Mouse (Mus musculus) small intestine, adult 2 months (tissue): Measurements from ENCODE around the gene Phf2. TPM values are rescaled to one million over a fixed set of nuclear protein-coding genes. Genes with fewer than 3 reads are reported as not detected.

ENCODE experiments used
- H3K27ac ChIP-seq: fragments of 200-500 bp; 2 replicates; pipeline ENCODE4 v1.5.1; 2012; ENCODE audit warnings: low read depth, low read length, control low read depth, inconsistent platforms; ENCODE audit not compliant: insufficient read depth
- H3K27me3 ChIP-seq: fragments of 200-500 bp; 2 replicates; pipeline ENCODE4 v1.6.1; 2012; ENCODE audit warnings: mild to moderate bottlenecking, moderate library complexity, low read length, inconsistent platforms; ENCODE audit not compliant: control insufficient read depth, insufficient read depth
- H3K36me3 ChIP-seq: fragments of 200-500 bp; 2 replicates; pipeline ENCODE4 v1.6.1; 2012; ENCODE audit warnings: mild to moderate bottlenecking, low read length, control low read depth, inconsistent platforms; ENCODE audit not compliant: control insufficient read depth, insufficient read depth
- H3K4me1 ChIP-seq: fragments of 200-500 bp; 2 replicates; pipeline ENCODE4 v1.6.1; 2012; ENCODE audit warnings: low read length, inconsistent platforms, mixed read lengths; ENCODE audit not compliant: control insufficient read depth, insufficient read depth, insufficient read length
- H3K4me3 ChIP-seq: fragments of 200-500 bp; 2 replicates; pipeline ENCODE4 v1.5.1; 2012; ENCODE audit warnings: low read depth, mild to moderate bottlenecking, control low read depth, inconsistent platforms, low read length, moderate library complexity
- CTCF ChIP-seq: fragments of 200-500 bp; IDR thresholded peaks from 2 replicates; pipeline ENCODE4 v1.5.1; 2012; ENCODE audit warnings: low read depth, mild to moderate bottlenecking, control low read depth, inconsistent platforms, low read length, moderate library complexity, mixed read lengths; ENCODE audit not compliant: insufficient replicate concordance, insufficient read length; ENCODE audit errors: extremely low read depth
- POLR2A ChIP-seq: fragments of 200-500 bp; IDR thresholded peaks from 2 replicates; pipeline ENCODE4 v1.6.1; 2012; ENCODE audit warnings: low read depth, mild to moderate bottlenecking, control low read depth, inconsistent platforms, low read length, moderate library complexity
- WGBS: fragments of 180-500 bp; shearing (Covaris S2); methylation state at CpG from one replicate; pipeline ENCODE4 v1.1.7; 2018; 5-methylcytosine and 5-hydroxymethylcytosine counted together
- polyA plus RNA-seq: library from polyadenylated mRNA; depleted of rRNA; stranded (reverse); fragments of >200 nt; gene quantifications from 2 replicates; pipeline ENCODE4 v1.2.3, GENCODE M21; 2012

The Phf2 gene
- polyA plus RNA-seq, 1 experiment, result 11.0 TPM

DNA sequence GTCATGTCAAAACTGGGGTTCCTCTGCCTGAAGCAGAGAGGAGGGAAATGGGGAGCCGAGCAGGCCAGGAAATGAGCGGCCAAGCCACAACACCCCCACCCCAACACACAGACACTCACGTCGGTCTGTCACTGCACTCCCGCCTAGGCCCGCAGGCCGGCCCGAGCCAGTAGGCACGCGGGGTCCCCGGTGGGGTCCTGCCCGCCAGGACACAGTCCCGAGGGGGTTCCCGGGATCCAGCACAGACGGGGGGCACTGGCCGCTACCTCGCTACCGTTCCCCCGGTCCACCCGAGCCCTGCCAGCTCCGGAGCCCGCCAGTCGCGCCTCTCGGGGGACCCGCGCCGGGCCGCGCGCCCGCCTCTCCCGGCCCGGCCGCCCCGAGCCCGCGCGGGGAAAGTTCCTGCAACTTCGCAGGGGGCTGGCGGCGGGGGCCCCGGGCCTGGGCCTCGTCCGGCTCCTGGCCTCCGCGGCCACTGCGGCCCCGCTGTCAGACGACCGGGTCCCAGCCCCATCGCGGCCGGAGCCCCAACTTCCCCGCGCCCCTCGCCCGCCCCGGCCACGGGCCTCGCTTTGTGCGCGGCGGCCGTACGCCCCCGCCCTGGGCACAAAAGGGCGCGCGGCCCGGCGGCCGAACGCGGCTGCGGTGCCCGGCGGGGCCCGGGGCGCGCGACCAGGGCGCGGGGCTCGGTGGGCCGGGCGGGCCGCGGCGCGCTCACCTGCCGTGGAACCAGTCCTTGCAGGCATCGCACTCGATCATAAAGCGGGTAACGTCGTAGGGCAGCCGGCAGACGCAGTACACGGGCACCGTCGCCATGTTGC, 759 bp downstream of the Phf2 start:
- no peaks in the 10 kb centered on the region for H3K27me3 ChIP-seq
- H3K4me3 ChIP-seq, result peak overlapping the region; percentile 78
- H3K4me1 ChIP-seq, result peaks cover 13% of the 10 kb centered on the region
- H3K36me3 ChIP-seq, result no peaks in the 10 kb centered on the region
- WGBS, result under 1% methylated on average over 100 of the region's 102 CpGs
- TF ChIP-seq POLR2A (no peak), CTCF (no peak)
- H3K27ac ChIP-seq, result peak overlapping the region; percentile 28

DNA sequence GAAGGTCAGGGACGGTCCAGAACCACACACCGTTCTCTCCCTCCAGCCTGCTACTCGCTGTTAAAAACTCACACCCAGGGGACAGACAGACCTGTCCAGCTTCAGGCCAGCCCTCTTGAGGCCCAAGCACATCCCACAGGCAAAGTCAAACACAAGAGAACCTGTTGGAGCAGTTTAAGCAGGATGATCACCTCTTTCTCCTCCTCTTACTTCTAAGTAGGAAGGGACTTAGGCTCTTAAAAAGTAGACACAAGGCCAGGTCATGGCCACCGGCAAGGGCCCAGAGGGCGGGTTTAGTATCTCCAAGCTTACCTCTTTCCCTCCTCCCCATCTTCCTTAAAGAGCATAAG, 1.3 kb downstream of the Phf2 start:
- Histone ChIP-seq H3K27ac (peak overlapping the region; percentile 28; the same call in 1 of the 2 replicates), H3K27me3 (no peaks in the 10 kb centered on the region), H3K4me3 (peak overlapping the region; percentile 78), H3K36me3 (no peaks in the 10 kb centered on the region), H3K4me1 (peaks cover 13% of the 10 kb centered on the region)
- WGBS, result 18% methylated on average over 5 of the region's 5 CpGs
- TF ChIP-seq POLR2A (no peak), CTCF (no peak)

DNA sequence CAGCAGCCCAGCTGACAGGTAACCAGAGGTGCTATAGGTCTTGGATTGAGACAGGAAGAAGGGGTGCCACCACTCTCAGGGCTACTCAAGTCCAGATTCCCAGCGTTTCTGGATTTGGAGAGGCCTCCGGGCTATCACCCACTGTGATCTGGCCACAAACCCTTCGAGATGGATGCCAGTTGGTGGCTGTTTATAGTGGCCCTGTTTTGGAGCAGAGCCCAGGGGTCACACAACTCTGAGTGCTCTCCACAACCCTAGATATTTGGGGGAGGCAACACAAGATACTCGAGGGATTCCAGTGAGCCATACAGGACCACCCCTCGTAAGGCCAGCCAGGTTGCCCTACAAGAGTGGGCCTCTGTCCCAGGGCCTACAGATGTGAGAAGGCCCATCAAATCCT, 1.8 kb downstream of the Phf2 start:
- Histone ChIP-seq H3K27me3 (no peaks in the 10 kb centered on the region), H3K4me3 (peak overlapping the region; percentile 78), H3K4me1 (peaks cover 15% of the 10 kb centered on the region), H3K27ac (no peak overlapping the region), H3K36me3 (no peaks in the 10 kb centered on the region)
- TF ChIP-seq CTCF (no peak), POLR2A (no peak)
- WGBS, result 27% methylated on average over 5 of the region's 5 CpGs

DNA sequence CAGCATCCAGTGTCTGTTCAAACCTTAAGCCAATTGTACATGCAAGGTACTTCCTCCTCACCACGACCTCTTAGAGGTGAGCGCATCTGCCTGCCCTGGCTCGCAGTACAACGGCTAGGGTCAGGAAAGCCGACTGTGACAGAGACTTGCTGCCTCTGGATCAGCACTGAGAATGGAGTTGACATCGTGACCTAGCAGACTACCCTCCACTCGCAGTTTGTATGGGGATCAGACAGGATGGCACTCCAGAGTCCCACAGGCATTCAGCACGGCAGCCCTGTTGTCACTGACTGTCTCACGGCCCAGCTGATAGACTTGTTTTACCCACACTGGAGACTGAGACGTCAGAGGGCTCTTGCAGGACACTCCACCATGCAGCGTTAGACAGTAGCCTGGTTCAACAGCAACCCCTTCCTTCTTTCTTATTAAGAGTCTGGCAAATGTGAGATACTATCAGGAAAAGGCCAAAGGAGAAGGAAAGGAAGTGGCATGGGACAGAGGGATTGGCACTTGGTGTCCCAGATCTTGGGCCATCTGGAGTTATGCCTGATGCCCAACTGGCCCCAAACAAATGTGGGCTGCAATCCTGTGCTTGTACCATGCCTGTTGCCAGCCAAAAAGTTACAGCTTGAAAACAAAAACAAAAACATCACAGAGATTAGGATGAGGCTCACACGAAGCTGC, 6.1 kb downstream of the Phf2 start:
- Histone ChIP-seq H3K27me3 (no peaks in the 10 kb centered on the region), H3K27ac (no peak overlapping the region), H3K4me1 (peaks cover 9% of the 10 kb centered on the region; the same call in 1 of the 2 replicates), H3K36me3 (no peaks in the 10 kb centered on the region), H3K4me3 (no peak overlapping the region)
- TF ChIP-seq POLR2A (no peak), CTCF (no peak)
- WGBS, result 78% methylated on average over 12 of the region's 12 CpGs

DNA sequence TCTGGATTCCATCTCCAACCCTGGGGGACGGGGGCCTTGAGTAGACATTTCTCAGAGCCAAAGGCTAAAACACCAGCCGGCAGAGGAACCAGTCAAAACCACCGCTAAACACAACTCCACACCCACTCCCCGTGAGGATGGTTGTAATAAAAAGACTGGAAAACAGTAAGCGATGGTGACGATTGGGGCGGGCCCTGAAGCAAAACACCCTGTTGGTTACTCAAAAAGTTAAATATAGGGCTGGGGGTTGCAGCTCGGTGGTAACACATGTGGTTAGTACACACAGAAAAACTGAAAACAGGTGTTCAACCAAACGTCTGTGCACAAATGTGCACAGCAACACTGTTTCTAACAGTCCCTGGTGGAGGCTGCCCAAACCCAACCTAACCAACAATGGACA, 7.4 kb downstream of the Phf2 start:
- H3K36me3 ChIP-seq, result no peaks in the 10 kb centered on the region
- 57% methylated on average over 9 of the region's 9 CpGs for WGBS
- no peak overlapping the region for H3K27ac ChIP-seq
- H3K4me3 ChIP-seq, result no peak overlapping the region
- H3K4me1 ChIP-seq, result peaks cover 9% of the 10 kb centered on the region; the same call in 1 of the 2 replicates
- no peaks in the 10 kb centered on the region for H3K27me3 ChIP-seq
- TF ChIP-seq POLR2A, result no peak
- no peak for TF ChIP-seq CTCF

DNA sequence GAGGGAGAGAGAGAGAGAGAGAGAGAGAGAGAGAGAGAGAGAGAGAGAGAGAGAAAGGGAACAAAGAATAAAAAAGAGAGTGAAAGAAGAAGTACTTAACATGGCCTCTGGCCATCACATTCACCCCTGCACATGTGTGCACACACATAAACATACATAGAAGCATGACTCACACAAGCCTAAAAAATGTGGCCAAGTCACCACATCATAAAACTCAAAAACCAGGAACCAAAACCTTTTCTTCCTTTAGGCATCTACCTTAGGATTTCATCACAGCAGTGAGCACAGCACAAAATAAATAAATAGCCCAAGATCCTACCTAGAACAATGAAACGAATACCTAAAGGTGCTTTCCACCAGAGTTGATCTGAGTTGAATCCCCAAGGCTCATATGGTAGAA, 9.0 kb downstream of the Phf2 start:
- Histone ChIP-seq H3K27ac (no peak overlapping the region), H3K4me3 (no peak overlapping the region), H3K27me3 (no peaks in the 10 kb centered on the region), H3K36me3 (no peaks in the 10 kb centered on the region), H3K4me1 (peaks cover 13% of the 10 kb centered on the region)
- TF ChIP-seq CTCF (no peak), POLR2A (no peak)
- WGBS, result 88% methylated on average over 1 of the region's 1 CpGs

DNA sequence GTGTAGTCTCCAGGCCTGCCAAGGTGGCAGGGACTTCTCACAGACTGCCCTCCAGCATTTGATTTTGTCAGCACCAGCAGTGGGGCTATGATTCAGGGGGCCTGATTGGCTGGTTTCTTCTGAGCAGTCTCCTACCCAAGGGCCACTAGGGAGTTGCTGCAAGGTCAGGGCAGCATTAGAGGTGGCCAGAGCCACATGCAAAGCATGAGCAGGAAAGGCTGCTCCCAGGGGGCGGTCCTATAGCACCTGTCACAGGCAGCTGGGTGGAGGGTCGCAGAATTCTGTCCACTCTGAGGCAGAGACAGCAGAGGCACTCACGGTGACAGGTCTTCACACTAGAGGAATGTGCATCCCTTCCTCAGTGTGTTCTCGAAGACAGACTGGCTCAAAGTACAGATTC, 12.1 kb downstream of the Phf2 start:
- Histone ChIP-seq H3K4me3 (no peak overlapping the region), H3K27me3 (no peaks in the 10 kb centered on the region), H3K27ac (no peak overlapping the region), H3K36me3 (no peaks in the 10 kb centered on the region), H3K4me1 (peaks cover 21% of the 10 kb centered on the region)
- 74% methylated on average over 4 of the region's 4 CpGs for WGBS
- TF ChIP-seq POLR2A (no peak), CTCF (no peak)
